Mouse (Mus musculus): ENCODE data around the gene Fkbp5.
A peak's percentile ranks its signal among the peaks of the same experiment; 100 is the strongest.
"Not testable (repeated sequence)": the region's sequence is repeated elsewhere in the genome, so short reads cannot be mapped to it uniquely, and the experiment has no call there.

The Fkbp5 gene

DNA sequence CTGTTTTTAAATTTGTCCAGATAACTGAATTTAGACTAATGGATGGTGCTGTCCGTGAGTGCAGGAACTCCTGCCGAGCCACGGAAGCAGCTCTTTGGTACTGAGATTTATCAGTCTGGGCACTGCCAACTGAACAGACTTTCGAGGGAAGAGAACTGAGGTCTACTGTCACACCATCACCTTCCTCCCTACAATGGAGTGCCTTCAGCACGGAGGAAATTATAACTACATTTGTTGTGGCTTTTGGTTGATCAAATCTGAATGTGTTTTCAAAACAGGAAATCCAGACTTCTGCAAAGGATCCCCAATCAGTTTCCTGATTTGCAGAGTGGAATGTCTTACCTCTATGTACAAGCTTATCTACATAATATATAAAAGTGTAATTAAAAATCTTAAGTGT lies 99.6 kb downstream of the Fkbp5 start:
- DNase-seq = no peak

DNA sequence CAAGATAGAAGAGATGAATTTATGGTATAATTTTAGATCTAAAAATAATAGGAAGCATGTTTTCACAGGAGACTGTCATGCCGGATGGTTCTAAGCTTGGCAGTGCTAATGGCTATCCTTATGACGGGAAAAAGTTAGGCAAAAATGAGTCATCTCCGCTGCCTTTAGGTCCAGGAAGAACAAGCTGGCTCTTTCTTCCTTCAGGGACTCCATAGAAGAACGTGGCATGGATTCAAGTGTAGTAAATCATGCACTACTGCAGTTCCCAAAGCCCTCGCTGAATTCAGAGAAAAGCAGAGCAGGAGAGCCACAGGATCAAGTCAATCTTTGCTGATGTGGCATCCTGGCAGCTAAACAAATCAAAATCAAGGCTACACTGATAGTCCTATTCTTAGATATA lies 102.1 kb downstream of the Fkbp5 start:
- no peak for DNase-seq

DNA sequence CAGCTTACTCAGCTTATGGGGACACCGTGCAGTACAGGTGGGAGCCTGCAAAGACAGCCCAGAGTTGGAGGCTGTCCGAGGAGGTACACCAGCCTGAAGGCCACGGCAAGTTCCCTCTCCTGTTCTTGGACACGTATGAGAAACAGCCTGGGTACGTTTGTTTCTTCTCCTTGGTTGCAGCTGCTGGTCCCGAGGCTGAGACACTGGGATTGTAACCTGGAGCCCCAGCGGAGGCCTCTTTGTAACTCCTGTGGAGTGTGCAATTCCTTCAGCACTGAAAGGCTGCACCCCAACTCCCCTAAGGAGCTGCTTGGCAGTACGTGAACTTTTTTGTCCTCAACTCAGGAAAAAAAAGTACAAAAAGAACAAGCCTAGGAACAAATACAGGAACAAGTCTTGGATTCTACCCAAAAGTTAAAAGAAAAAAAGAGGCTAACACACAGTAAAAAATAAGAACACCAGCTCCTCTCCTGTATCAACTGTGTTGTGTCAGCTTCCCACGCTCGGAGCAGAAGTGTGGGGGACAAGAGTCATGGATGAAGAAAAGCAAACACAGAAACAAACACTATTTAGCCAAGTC lies 105.9 kb downstream of the Fkbp5 start:
- DNase-seq = no peak

DNA sequence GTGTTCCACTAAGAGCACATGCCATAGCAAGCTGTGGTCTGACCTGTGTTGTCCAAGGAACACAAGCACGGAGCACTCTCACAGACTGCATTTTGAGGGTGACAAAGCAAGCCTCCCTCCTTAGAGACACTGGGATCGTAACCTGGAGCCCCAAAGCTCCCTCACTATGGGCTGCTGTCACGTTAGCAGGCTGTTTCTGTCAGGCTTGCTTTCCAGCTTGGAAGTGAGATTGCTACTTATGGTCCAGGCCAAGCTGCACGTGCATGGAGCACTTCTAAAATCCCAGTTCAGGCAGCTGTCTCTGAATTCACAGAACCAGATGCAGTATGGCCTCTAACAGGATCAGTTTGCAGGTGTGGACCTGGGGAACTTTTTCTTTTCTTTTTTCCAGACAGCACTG lies 106.6 kb downstream of the Fkbp5 start:
- no peak for DNase-seq

DNA sequence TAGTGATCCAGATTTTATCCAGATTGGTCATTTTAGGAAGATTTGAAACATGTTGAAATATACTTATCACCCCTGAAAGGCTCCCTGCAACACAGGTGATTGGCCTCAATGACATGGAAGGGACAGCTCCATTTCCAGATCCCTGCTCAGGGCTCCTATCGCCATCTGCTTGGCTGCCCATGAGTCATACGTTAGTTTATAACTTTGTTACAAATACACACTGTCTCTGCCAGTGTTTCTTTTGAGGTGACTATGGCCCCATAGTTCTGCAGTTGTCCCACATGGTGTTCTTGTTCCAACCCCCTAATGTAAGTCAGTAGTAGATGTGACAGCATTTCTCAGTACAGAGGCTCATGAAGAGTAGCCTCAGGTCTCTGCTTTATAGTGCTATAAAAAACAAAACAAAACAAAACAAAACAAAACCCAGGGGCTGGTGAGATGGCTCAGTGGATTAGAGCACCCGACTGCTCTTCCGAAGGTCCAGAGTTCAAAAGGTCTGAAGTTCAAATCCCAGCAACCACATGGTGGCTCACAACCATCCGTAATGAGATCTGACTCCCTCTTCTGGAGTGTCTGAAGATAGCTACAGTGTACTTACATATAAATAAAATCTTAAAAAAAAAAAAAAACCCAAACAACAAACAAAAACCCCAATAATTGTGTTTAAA lies 108.9 kb downstream of the Fkbp5 start:
- no peak for DNase-seq

DNA sequence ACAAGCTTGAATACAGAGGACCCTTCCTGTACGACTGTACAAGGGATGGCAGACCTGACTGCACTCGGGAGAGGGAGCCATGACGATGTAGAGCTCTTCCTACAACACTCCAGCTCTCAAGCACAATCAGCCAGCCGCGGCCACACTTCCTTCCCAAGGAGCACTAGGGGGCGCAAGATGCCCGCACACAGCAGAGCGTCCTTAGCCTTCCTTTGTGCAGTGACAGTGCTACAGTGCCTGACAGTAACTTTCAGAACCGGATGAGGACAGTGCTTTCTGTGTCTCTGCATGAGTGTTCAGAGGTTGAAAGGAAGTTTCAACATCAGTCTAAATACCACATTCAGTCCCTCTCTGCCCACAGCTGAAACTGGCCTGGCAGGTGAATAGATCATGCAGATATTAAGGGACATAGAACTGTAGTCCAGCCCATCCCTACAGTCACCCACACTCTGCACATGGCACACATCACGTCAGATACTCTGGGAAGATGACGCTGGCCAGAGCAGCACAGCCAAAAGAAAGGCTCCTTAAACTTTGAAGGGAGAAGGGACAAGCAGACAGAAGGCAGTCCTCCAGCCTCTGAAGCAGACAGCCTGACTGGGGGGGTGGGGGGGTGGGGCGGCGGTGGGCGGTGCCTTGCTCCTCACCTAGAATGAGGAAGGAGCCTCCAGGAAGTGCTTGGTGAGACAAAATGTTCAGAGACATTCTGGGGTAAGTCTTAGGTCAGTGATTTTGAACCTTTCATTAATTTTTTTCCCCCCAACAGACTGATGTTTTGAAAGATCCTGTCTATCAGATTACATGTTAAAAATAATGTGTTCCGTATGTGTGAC lies 109.7 kb downstream of the Fkbp5 start:
- DNase-seq = peak; percentile 83

DNA sequence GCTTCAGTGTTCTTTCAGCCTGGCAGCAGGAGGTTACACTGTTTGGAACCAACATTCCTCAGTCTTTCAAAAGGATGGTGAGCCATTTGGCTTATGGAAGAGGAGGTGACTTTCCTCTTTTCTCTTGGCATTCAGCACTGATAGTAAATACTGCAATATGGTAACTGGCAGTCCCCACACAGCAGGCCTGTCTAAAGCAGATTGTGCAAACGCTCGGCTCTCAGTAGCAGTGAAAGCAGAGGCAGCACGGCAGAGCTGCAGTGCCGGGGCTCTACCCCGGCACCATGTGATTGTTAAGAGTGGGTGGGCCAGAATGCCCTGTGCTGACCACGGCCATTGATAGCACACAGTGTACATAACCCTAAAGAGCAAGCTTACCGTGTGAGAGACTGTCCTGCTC lies 110.9 kb downstream of the Fkbp5 start:
- DNase-seq = no peak

DNA sequence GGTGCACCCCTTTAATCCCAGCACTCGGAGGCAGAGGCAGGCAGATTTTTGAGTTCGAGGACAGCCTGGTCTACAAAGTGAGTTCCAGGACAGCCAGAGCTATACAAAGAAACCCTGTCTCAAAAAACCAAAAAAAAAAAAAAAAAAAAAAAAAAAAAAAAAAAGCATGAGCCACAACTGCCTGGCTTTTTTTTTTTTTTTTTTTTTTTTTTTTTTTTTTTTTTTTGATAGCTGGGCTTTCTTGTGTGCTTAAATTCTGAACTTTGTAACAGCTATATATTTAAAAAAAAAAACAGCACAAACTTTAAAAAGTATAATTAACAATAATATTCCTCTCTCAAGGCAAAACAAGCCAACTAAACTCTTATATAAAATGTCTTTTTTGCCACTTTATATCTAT lies 112.6 kb downstream of the Fkbp5 start:
- DNase-seq = not testable (repeated sequence)

DNA sequence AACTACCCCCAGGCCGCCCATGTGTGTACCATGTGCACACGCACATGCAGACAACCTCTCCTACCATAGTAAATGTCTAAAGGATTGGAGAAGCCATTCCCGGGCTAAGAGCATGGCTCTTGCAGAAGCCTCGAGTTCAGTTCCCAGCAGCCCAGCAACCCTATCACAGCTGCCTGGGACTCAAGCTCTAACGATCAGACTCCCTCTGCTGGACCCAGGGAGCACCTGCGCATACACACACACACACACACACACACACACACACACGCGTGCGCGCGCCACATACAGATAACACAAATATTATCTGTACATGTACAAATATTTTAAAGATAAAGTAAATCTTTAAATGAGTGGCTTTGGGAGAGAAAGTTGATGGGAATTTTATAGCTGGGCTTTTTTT lies 113.0 kb downstream of the Fkbp5 start:
- DNase-seq = no peak

DNA sequence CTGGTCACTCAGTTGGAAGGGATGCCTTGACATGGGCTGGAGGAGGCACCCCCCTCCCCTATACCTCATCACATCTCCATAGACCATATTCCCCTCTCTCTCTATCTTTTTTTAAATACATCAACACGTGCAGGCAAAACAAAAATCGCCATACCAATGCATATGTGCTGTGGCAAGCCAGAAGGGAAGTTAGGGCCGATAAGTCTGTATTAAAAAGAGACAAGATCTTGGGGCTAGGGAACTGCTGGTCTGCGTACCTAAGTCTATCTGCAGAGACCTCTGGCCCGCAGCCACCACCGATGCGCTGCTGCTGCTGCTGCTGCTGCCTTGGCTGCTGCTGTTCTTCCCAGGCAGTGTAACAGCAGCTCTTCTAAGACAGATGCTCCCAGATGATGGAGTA lies 122.3 kb downstream of the Fkbp5 start:
- no peak for DNase-seq

DNA sequence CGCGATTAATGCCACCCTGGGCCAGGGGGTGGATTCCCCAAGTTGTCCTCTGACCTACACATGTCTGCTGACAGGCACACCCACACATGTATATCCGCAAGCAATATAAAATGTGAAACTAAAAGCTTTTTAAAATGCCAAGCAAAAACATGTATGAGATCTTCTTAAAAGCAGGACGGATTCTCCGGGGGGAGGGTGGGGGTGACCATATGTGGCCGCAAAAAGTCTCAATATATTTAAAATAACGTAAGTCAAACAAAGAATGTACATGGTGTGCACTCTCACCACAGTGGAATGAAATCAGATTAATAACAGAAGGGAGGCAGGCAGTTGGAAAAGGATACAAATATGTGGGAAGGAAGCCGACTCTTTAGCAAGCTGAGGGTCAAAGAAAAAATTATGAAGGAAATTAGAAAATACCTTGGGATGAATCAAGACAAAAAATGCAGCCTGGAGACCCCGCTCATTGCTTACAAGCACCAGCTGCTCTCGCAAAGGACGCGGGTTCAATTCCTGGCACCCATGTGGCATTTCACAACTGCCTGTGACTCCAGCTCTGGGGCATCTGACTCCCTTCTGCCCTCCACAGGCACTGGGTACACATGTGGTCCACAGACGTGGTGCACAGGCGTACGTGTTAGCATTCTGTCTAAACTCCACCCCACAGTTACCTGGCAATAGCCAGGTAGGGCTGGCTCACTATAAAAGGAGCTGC lies 123.1 kb downstream of the Fkbp5 start:
- DNase-seq = no peak

DNA sequence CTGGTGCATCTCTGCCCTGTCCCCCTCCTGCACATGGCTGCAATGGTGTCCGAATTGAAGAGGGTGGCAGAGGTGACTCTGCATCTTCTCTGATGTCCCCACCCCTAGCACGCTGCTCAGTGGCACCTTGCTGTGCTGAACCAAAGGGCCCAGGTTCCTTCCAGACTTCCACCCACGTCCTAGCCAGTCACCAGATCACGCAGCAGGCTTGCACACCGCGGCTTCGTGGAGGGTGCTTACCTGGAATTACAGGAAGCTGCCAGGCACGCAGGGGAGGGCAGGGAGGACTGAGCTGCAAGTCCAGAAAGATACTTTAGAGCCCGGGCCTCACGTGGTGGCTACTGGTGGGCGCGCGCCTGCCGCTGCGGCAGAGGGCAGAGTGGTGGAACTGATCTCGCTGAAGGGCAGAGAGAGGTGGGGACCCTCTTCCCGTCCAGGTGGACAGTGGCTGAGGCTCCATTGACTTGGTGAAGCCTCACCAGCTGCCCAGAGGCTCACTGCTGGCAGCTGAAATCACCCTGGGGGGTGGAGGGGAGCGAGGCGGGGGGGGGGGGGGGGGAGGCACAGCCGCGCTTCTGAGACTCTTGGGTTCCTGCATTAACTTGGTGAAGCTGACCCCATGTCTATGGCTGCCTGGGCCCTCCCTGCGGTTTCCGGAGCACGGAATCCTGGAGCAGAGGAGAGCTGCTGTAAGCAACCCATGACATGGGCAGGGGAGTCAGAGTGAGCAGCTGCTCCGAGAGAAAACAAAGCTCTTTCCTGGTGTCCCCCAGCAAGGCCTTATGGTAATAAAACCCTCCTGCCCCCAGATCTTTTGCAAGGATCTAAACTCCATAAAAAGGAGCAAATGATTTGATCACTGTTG lies 125.5 kb downstream of the Fkbp5 start:
- no peak for DNase-seq

DNA sequence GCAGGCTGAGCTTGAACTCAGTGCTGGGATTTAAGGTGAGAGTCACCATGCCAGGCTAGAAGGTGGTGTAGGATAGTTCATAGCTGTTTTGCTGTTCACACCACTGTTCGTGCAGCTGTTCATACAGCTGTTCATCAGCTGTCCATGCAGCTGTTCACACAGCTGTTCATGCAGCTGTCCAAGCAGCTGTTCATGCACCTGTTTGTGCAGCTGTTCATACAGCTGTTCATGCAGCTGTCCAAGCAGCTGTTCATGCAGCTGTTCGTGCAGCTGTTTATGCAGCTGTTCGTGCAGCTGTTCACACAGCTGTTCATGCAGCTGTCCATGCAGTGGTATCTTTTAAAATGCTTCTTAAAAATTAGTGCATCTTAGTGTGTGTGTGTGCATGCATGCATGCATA lies 128.8 kb downstream of the Fkbp5 start:
- no peak for DNase-seq

DNA sequence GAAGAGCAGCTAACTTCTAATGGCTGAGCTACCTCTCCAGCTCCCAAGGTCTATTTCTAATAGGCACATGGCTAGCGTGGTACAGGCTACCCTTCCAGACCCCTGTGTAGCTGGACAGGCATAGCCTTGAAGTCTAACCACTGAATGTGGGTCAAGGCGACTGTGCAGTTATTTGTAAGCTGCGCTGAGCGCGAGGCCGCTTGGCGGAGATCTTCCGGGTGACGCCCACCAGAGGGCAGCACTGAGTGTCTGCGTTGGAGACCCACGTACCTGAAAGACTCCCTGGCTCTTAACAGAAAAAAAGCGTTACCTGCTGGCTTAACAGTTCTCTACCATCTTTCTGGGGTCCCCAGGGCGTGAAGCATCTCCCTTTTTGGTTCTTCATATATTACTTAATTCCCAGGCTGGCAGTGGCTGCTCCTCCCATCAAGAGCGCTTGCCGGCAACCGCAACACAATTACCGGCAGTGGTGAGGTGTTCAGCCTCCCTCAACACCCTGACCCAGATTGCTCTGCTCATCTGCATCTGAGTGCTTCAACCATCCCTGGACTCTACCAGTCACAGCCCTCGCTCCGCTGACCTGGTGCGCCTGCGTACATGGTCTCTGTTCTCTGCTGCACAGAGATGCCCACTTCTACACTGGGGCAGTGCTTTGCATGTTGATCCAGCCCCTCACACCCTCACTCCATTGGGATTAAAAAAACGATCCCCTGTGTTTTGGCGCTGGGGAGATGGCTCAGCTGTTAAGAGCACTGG lies 131.0 kb downstream of the Fkbp5 start:
- DNase-seq = peak; percentile 75 to 82

DNA sequence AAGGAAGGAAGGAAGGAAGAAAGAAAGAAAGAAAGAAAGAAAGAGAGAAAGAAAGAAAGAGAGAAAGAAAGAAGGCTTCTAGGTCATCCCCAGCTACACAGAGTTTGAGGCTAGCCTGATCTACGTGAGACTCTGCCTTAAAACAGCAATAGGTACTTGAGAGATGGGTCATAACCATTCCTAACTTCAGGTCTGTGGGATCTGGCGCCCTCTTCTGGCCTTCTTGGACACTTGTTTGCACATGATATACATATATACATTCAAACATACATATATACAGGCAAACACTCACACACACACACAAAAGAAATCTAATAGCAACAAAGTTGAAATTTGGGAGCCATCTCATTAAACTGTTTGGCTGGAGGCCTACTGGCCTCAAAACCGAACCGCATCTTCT lies 133.0 kb downstream of the Fkbp5 start:
- no peak for DNase-seq

DNA sequence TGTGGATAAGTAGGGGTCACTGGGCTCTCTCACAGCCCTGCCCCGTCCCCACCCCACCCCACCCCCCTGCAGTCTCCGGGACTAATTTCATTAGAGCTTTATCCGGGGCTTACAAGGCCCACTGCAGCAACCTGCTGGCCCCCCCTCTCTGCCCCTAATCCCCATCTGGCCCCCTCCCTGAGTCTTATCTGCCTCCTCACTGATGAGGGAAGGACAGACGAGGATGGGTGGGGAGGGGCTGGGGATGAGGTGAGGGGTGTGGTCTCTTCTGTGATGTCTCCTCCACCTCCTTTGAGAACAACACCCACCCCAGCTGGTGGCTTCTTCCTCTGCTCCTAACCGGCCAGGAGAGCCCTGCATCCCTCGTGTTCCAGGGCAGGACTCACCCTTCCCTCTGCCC lies 137.1 kb downstream of the Fkbp5 start:
- no peak for DNase-seq

DNA sequence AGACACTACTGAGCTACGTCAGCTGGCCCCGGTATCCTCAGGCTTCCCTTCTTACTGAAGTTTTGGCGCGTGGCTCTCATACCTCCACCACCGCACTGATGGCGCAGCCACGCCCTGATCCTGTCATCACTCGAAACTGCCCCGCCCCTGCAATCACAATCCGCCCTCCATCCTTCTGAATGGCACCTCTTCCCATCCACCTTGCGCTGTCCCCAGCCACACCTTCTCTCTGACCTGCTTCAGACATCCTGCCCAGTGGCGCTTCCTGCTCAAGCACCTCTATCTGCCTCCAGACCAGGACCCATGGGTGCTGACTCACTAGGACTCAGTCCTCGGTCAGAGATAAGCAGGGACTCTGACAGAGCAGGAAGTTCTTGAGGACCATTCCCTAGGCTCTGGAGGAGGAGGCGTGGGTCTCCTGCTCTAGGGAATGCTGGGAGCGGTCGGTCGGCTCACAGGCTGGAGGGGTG lies 141.7 kb downstream of the Fkbp5 start:
- DNase-seq = peak in 1 of 2 experiments; percentile 36

DNA sequence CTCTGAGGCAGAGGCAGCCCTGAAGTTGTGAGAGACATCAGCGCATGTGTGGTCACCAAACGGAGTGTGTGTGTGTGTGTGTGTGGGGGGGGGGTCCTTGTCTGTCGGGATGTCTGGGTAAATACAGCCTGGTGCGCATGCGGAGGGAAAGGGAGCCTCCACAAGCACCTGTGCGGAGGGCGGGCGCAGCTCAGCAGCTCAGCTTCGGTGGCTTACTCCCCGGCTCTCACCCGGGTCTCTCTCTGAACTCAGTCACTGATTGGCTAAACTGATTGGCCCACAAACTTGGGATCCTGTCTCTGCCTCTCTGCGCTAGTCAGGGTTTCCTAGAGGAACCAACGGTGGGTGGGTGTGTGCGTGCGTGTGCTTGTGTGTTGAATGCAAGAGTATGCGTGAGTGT lies 142.8 kb downstream of the Fkbp5 start:
- no peak for DNase-seq

DNA sequence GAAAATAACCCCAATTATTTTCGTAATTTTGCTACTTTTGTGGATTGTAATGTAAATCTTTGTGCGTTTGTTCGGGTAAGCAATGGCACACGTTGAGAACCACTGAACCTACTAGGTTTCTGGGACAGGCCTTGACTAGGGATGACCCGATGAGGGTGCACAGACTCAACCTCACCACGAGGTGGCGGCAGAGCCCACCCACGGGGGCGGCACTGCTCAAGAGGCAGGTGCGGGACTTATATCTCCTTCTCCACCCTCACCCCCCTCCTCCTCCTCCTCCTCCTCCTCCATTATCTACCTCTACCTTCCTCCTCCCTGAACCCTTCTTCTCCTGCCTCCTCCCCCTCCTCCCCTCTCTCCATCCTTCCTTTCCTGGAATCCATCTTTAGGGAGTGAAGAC lies 143.5 kb downstream of the Fkbp5 start:
- peak in 1 of 2 experiments; percentile 51 for DNase-seq

DNA sequence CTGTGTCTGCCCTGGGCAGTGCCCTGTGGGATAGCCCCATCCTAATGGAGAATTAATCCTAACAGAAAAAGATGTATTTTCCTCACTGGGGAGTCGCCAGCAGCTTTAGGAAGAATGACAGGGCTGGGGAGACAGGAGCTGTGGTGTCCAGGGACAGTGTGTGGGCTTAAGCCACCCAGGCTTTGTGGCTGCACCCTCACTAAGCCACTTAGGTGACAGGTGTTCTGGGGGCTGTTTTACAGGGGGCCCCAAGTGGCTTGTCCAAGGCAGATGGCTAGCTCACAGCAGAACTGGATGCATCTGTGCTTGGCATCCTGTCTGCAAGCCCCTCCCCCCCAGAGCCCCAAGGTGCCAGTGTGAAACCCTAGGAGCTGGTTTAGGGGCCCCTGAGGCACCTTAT lies 145.4 kb downstream of the Fkbp5 start:
- DNase-seq = no peak

DNA sequence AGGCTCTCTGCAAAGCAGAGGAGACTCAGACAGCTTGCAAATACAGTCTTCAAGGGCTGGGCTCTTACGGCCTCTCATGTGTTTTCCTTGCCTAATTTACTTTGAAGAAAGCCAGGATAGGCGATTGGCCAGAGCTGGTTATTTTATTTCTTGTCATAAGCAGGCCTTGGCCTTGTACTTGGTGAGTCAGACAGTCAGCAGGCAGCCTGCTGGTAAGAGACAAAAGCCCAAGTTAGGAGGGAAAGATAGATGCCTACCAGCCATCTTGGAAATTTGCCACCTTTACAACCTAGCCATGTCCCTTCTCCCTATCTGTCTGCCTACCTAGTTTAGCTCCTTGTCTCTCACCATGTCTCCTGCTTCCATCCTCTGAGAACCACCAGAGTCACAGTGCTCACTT lies 146.0 kb downstream of the Fkbp5 start:
- DNase-seq = no peak

DNA sequence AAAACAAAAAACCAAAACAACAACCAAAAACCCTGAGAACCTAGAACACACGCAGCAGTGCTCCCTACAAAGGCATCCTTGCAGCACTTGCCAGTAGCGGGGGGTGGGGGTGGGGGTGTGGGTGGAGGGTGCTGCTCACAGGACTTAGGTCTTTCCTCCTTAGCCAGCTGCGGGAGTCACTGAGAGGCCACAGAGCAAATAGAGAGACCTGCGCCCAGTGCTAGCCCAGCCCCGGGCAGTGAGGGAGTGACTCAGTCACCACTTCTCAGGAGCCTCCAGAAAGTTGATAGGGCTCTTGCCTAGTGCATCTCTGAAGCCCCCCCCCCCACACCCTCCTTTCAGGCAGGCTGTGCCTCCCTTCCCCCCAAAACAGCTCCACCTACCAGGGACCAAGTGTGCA lies 148.3 kb downstream of the Fkbp5 start:
- DNase-seq = no peak
